Mouse (Mus musculus): Measurements from ENCODE around the gene Ppie. TPM values are rescaled to one million over a fixed set of nuclear protein-coding genes. Genes with fewer than 3 reads are reported as not detected.

Ppie gene
- polyA plus RNA-seq, 1 experiment from 2014 or later: 55.5 TPM

GRCm38 (mm10) chr4:123083323-123083902, 56.3 kb downstream of the Ppie start:
- Histone ChIP-seq H3K4me3 (no peak overlapping the region), H3K4me2 (no peak overlapping the region), H3K9me3 (no peaks in the 10 kb centered on the region), H3K27me3 (replicated peaks) (no peaks in the 10 kb centered on the region), H3K4me1 (no peaks in the 10 kb centered on the region), H3K9ac (no peak overlapping the region), H3K27ac (no peak overlapping the region), H3K36me3 (replicated peaks) (no peaks in the 10 kb centered on the region)
- ATAC-seq (replicated peaks): no peak
- WGBS: 69% methylated on average over 13 of the region's 13 CpGs

DNA sequence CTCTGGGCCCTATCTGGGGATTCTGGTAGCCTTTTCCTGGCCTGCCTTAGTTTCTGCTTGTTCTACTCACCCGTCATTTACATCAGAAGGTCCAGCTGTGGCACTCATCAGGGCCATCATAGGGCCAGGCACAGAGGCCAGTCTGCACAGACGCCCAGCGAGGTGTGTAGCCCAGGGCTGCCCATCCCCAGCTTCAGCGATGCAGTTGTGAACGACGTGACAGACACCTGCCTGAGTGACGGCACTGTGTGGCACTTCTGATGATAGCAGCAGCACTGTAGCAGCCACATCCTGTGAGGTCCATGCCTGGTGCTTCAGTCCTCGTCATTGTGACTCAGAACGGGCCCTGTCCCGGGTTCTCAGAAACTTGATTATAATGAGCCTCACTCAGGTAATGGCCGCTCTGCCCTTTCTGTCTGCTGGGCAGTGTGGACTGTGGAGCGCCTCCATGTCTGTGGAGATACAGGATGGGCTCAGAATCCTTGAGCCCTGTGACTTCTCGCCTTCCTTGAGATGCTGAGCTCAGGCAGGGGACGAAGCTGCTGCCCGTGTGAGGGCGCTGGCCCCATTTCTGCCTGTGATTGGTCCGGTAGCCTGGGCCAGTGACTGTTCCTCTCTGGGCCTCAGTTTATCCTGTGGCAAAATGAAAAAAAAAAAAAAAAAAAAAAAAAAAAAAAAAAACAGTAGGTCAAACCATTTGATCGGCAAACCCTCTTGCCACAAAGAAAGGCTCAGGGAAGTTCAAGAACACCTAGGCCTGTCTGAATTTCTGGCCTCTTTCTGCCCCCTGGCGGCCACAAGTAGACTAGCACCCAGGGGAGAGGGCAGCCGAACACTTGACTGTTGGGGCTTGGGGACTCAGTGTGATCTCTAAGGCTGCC, 57.2 kb downstream of the Ppie start:
- WGBS: 65% methylated on average over 20 of the region's 20 CpGs
- Histone ChIP-seq H3K9ac (no peak overlapping the region), H3K4me1 (no peaks in the 10 kb centered on the region), H3K9me3 (no peaks in the 10 kb centered on the region), H3K4me3 (no peak overlapping the region), H3K27me3 (replicated peaks) (no peaks in the 10 kb centered on the region), H3K4me2 (no peak overlapping the region), H3K36me3 (replicated peaks) (no peaks in the 10 kb centered on the region), H3K27ac (no peak overlapping the region)
- peak; percentile 56 for ATAC-seq (replicated peaks)

DNA sequence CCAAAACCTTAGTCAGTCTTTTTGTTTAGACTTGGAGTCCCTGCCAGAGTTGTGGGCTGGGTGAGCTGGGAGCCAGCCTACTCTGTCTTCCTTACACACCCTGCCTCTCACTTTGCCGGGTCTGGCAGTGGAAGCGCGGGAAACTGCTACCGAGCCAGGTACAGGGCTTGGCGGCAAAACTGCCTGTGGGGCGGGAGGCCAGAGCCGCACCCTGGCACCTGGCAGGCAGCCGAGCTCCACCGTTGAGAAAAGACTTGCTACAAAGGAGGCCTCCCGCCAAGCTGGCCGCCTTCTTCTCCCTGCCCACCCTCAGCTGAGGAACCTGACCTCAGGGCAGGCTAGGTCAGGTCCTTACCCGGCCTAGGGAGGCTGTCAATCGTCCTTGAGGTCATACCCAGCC, 59.0 kb downstream of the Ppie start:
- Histone ChIP-seq H3K27me3 (replicated peaks) (no peaks in the 10 kb centered on the region), H3K4me2 (no peak overlapping the region), H3K4me3 (no peak overlapping the region), H3K9me3 (no peaks in the 10 kb centered on the region), H3K27ac (no peak overlapping the region), H3K9ac (no peak overlapping the region), H3K36me3 (replicated peaks) (no peaks in the 10 kb centered on the region), H3K4me1 (no peaks in the 10 kb centered on the region)
- 47% methylated on average over 13 of the region's 13 CpGs for WGBS
- ATAC-seq (replicated peaks): no peak

DNA sequence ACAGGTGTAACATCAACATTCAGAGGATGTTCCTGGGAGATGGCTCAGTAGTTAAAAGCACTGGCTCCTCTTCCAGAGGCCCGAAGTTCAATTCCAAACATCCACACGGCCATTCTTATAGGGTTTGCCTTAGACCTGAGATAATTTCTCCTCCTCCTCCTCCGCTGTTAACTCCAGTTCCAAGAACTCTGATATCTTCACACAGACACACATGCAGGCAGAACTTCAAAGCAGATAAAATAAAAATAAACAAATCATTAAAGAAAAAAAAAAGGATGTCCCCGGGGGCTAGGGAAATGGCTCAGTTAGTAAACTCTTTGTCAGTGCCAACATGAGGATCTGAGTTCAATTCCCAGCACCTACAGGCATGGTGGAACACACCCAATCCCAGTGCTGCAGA, 61.5 kb downstream of the Ppie start:
- Histone ChIP-seq H3K4me3 (no peak overlapping the region), H3K9ac (no peak overlapping the region), H3K9me3 (no peaks in the 10 kb centered on the region), H3K36me3 (replicated peaks) (no peaks in the 10 kb centered on the region), H3K27ac (no peak overlapping the region), H3K27me3 (replicated peaks) (no peaks in the 10 kb centered on the region), H3K4me2 (no peak overlapping the region), H3K4me1 (no peaks in the 10 kb centered on the region)
- 79% methylated on average over 4 of the region's 4 CpGs for WGBS
- no peak for ATAC-seq (replicated peaks)

Other genes with a start within 250 kb of the Ppie start
- 33.4 and 36.0 TPM in 2 replicates for gene Mfsd2a, start 178.8 kb downstream of the Ppie start, polyA plus RNA-seq (2015; fragmentation: Nextera tagmentation; extraction: Ambion mirVana)
- gene Mycl, start 144.3 kb downstream of the Ppie start, polyA plus RNA-seq (2015; fragmentation: Nextera tagmentation; extraction: Ambion mirVana): 83.1 and 86.7 TPM in 2 replicates
- 25.3 and 25.8 TPM in 2 replicates for gene Trit1, start 123.4 kb downstream of the Ppie start, polyA plus RNA-seq (2015; fragmentation: Nextera tagmentation; extraction: Ambion mirVana)
- gene Bmp8b, start 34.8 kb downstream of the Ppie start, polyA plus RNA-seq (2015; fragmentation: Nextera tagmentation; extraction: Ambion mirVana): 0.36 and 0.56 TPM in 2 replicates
- 0.25 and 0.66 TPM in 2 replicates for gene Oxct2b, start 23.7 kb downstream of the Ppie start, polyA plus RNA-seq (2015; fragmentation: Nextera tagmentation; extraction: Ambion mirVana)
- gene Hpcal4, start 43.3 kb upstream of the Ppie start, polyA plus RNA-seq (2015; fragmentation: Nextera tagmentation; extraction: Ambion mirVana): 48.0 and 52.8 TPM in 2 replicates
- 0.32 TPM in 1 of 2 replicates, not detected in the other for gene Nt5c1a, start 61.6 kb upstream of the Ppie start, polyA plus RNA-seq (2015; fragmentation: Nextera tagmentation; extraction: Ambion mirVana)
- gene Heyl, start 93.6 kb upstream of the Ppie start, polyA plus RNA-seq (2015; fragmentation: Nextera tagmentation; extraction: Ambion mirVana): 6.9 and 7.0 TPM in 2 replicates
- gene Pabpc4, start 122.4 kb upstream of the Ppie start, polyA plus RNA-seq (2015; fragmentation: Nextera tagmentation; extraction: Ambion mirVana): 30.5 and 31.8 TPM in 2 replicates
- gene Oxct2a, start 183.7 kb upstream of the Ppie start, polyA plus RNA-seq (2015; fragmentation: Nextera tagmentation; extraction: Ambion mirVana): 0.26 TPM in 1 of 2 replicates, not detected in the other
- 0.46 TPM in 1 of 2 replicates, not detected in the other for gene Bmp8a, start 203.3 kb upstream of the Ppie start, polyA plus RNA-seq (2015; fragmentation: Nextera tagmentation; extraction: Ambion mirVana)